Mouse (Mus musculus) midbrain, embryonic 11.5 days (tissue): ENCODE results near the gene Syne1. TPM values are rescaled to one million over a fixed set of nuclear protein-coding genes. Genes with fewer than 3 reads are reported as not detected.

Source experiments
- ATAC-seq: fragments of 200-750 bp; cut with Nextera tagmentation; 2 replicates; pipeline ENCODE4 v1.8.0; 2017; ENCODE audit warnings: moderate TSS enrichment, moderate library complexity; ENCODE audit not compliant: low FRiP score
- DNase-seq: peaks from one replicate; pipeline ENCODE4 v3.0.0; 2015; ENCODE audit warnings: low spot score; ENCODE audit errors: missing footprints
- H3K27ac ChIP-seq: fragments of 300-500 bp; sonication (generic); 2 replicates; pipeline ENCODE4 v1.5.1; 2014; ENCODE audit warnings: low read depth, low read length
- H3K27me3 ChIP-seq: fragments of 300-500 bp; sonication (generic); 2 replicates; pipeline ENCODE4 v1.6.1; 2014; ENCODE audit warnings: mild to moderate bottlenecking, low read length, moderate library complexity, mixed read lengths; ENCODE audit not compliant: control insufficient read depth, insufficient read depth
- H3K36me3 ChIP-seq: fragments of 300-500 bp; sonication (generic); 2 replicates; pipeline ENCODE4 v1.6.1; 2014; ENCODE audit warnings: mild to moderate bottlenecking, low read length, moderate library complexity, mixed read lengths; ENCODE audit not compliant: control insufficient read depth, insufficient read depth
- H3K4me1 ChIP-seq: fragments of 300-500 bp; sonication (generic); 2 replicates; pipeline ENCODE4 v1.6.1; 2014; ENCODE audit warnings: low read length; ENCODE audit not compliant: control insufficient read depth, insufficient read depth
- H3K4me2 ChIP-seq: fragments of 300-500 bp; sonication (generic); 2 replicates; pipeline ENCODE4 v1.6.1; 2014; ENCODE audit warnings: mild to moderate bottlenecking, moderate library complexity
- H3K4me3 ChIP-seq: fragments of 300-500 bp; sonication (generic); 2 replicates; pipeline ENCODE4 v1.5.1; 2014; ENCODE audit warnings: low read depth, low read length
- H3K9ac ChIP-seq: fragments of 300-500 bp; sonication (generic); 2 replicates; pipeline ENCODE4 v1.6.1; 2014; ENCODE audit warnings: low read length
- H3K9me3 ChIP-seq: fragments of 300-500 bp; sonication (generic); 2 replicates; pipeline ENCODE4 v1.6.1; 2016; ENCODE audit warnings: low read length; ENCODE audit not compliant: control insufficient read depth
- WGBS: fragments of 180-500 bp; shearing (Covaris S2); extraction: QIAGEN DNeasy Blood & Tissue Kit; methylation state at CpG from one replicate; pipeline ENCODE4 v1.1.7; 2014; 5-methylcytosine and 5-hydroxymethylcytosine counted together
- polyA plus RNA-seq: library from polyadenylated mRNA; unstranded; fragments of >200 nt; fragmentation: Nextera tagmentation; extraction: Ambion mirVana; gene quantifications from 2 replicates; pipeline ENCODE4 v1.2.1, GENCODE M21; 2014

Syne1 gene
- polyA plus RNA-seq, 1 experiment from 2014 or later: 2.9 TPM

GRCm38 (mm10) chr10:5234721-5235501 lies 316.4 kb downstream of the Syne1 start:
- ATAC-seq (no peak), DNase-seq (no peak)
- Histone ChIP-seq H3K4me2 (no peak overlapping the region), H3K36me3 (no peaks in the 10 kb centered on the region), H3K4me3 (no peak overlapping the region), H3K27me3 (no peaks in the 10 kb centered on the region), H3K4me1 (0 out of 2 replicates have a peak, but pooled peaks cover 3% of the 10 kb centered on the region), H3K27ac (no peak overlapping the region), H3K9ac (no peak overlapping the region), H3K9me3 (no peaks in the 10 kb centered on the region)
- 83% methylated on average over 9 of the region's 9 CpGs for WGBS

DNA sequence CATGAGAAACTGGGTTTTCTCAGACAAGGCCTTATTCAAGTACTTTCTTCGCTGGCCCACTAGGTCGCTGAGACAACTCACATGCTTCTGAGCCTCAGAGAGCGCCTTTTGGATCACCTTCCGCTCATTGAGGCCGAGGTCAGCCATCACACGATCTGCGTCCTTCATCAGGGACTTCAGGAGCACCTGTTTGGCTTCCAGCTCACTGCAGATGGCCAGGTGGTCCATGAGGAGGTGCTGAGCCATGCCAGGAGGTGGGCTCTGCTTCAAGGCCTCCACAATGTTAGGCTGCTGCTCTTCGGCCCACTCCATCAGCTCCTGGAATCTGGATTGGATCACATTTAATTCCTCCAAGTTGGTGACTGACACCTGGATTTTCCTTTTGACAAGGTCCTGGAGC lies 322.2 kb downstream of the Syne1 start:
- no peak overlapping the region for H3K4me2 ChIP-seq
- no peak overlapping the region for H3K27ac ChIP-seq
- no peak for ATAC-seq
- H3K27me3 ChIP-seq: no peaks in the 10 kb centered on the region
- no peaks in the 10 kb centered on the region for H3K36me3 ChIP-seq
- WGBS: 93% methylated on average over 8 of the region's 8 CpGs
- H3K9ac ChIP-seq: no peak overlapping the region
- no peak for DNase-seq
- H3K4me1 ChIP-seq: no peaks in the 10 kb centered on the region
- H3K9me3 ChIP-seq: no peaks in the 10 kb centered on the region
- H3K4me3 ChIP-seq: no peak overlapping the region

GRCm38 (mm10) chr10:5227395-5228076 lies 323.7 kb downstream of the Syne1 start:
- Histone ChIP-seq H3K4me3 (no peak overlapping the region), H3K36me3 (no peaks in the 10 kb centered on the region), H3K9ac (no peak overlapping the region), H3K27me3 (no peaks in the 10 kb centered on the region), H3K4me1 (no peaks in the 10 kb centered on the region), H3K4me2 (no peak overlapping the region), H3K9me3 (no peaks in the 10 kb centered on the region), H3K27ac (no peak overlapping the region)
- DNase-seq: no peak
- ATAC-seq: no peak
- WGBS: 82% methylated on average over 20 of the region's 20 CpGs

DNA sequence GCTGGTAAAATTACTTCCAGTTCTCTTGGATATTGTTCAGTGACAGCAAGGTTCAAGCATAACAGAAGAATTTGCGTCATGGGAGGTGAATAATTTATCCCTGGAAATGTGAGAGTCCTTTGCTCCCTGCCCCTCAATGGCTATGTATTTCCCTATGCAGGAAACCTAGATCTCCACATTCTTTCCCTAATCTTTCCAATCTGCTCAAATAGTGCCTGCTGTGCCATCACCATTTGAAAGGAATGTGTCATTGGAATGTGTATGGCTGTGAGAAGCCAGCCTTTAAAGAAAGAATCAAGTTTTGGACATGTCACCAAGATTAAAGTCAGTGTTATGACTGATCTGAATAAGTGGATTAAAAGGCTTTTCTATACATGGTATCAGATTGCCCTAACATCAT lies 335.3 kb downstream of the Syne1 start:
- no peak for DNase-seq
- no peak for ATAC-seq
- Histone ChIP-seq H3K27ac (no peak overlapping the region), H3K4me3 (no peak overlapping the region), H3K9ac (no peak overlapping the region), H3K27me3 (no peaks in the 10 kb centered on the region), H3K4me2 (no peak overlapping the region), H3K9me3 (no peaks in the 10 kb centered on the region), H3K4me1 (no peaks in the 10 kb centered on the region), H3K36me3 (no peaks in the 10 kb centered on the region)
- 27% methylated on average over 1 of the region's 1 CpGs for WGBS

GRCm38 (mm10) chr10:5207905-5208641 lies 343.2 kb downstream of the Syne1 start:
- Histone ChIP-seq H3K4me2 (no peak overlapping the region), H3K9me3 (no peaks in the 10 kb centered on the region), H3K4me1 (no peaks in the 10 kb centered on the region), H3K9ac (no peak overlapping the region), H3K27me3 (no peaks in the 10 kb centered on the region), H3K27ac (no peak overlapping the region), H3K36me3 (no peaks in the 10 kb centered on the region), H3K4me3 (no peak overlapping the region)
- no peak for DNase-seq
- 66% methylated on average over 7 of the region's 7 CpGs for WGBS
- ATAC-seq: no peak

- DNase-seq (no peak), ATAC-seq (no peak)
- Histone ChIP-seq H3K4me3 (no peak overlapping the region), H3K4me2 (no peak overlapping the region), H3K27ac (no peak overlapping the region), H3K27me3 (no peaks in the 10 kb centered on the region), H3K36me3 (no peaks in the 10 kb centered on the region), H3K4me1 (no peaks in the 10 kb centered on the region), H3K9me3 (no peaks in the 10 kb centered on the region), H3K9ac (no peak overlapping the region)
- 92% methylated on average over 3 of the region's 3 CpGs for WGBS
These were observed 345.3 kb downstream of the Syne1 start for GRCm38 (mm10) chr10:5205977-5206376.

- 89% methylated on average over 5 of the region's 5 CpGs for WGBS
- H3K27me3 ChIP-seq: no peaks in the 10 kb centered on the region
These were observed 345.7 kb downstream of the Syne1 start for GRCm38 (mm10) chr10:5205570-5205969.

GRCm38 (mm10) chr10:5203837-5204236 lies 347.4 kb downstream of the Syne1 start:
- WGBS: 82% methylated on average over 10 of the region's 10 CpGs
- no peak for DNase-seq
- ATAC-seq: peak; percentile 57; the same call in 1 of the 2 replicates

More at GRCm38 (mm10) chr10:5205570-5205969, 345.7 kb downstream of the Syne1 start:
- DNase-seq (no peak), ATAC-seq (no peak)
- H3K9me3 ChIP-seq: no peaks in the 10 kb centered on the region
- no peaks in the 10 kb centered on the region for H3K36me3 ChIP-seq
- H3K4me1 ChIP-seq: no peaks in the 10 kb centered on the region
- no peak overlapping the region for H3K27ac ChIP-seq
- H3K4me3 ChIP-seq: no peak overlapping the region
- no peak overlapping the region for H3K4me2 ChIP-seq
- no peak overlapping the region for H3K9ac ChIP-seq

DNA sequence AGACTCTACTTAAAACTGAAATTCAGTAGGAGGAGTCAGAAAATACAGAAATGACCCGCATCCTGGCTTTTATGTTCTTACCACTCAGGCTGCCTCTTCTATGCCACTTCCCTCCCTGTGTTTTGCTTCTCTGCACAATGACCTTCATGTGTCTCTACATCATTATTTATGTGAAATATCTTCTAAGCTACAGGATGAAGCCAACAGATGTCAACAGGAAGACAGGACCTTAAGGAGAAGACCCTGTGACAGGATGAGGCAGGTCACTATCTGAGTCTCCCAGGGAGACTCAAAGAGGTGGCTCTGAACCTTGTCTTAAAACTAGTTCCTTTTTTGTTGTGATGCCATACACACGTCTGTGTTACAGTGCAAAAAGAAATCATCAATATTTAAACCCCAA lies 353.9 kb downstream of the Syne1 start:
- no peak overlapping the region for H3K4me2 ChIP-seq
- H3K9ac ChIP-seq: no peak overlapping the region
- no peak for ATAC-seq
- no peak overlapping the region for H3K27ac ChIP-seq
- H3K9me3 ChIP-seq: no peaks in the 10 kb centered on the region
- no peak for DNase-seq
- H3K36me3 ChIP-seq: no peaks in the 10 kb centered on the region
- H3K4me1 ChIP-seq: peaks cover 3% of the 10 kb centered on the region
- 92% methylated on average over 2 of the region's 2 CpGs for WGBS
- H3K4me3 ChIP-seq: no peak overlapping the region
- H3K27me3 ChIP-seq: no peaks in the 10 kb centered on the region

More at GRCm38 (mm10) chr10:5203837-5204236, 347.4 kb downstream of the Syne1 start:
- no peak overlapping the region for H3K4me2 ChIP-seq
- H3K9me3 ChIP-seq: no peaks in the 10 kb centered on the region
- no peak overlapping the region for H3K4me3 ChIP-seq
- H3K36me3 ChIP-seq: no peaks in the 10 kb centered on the region
- no peaks in the 10 kb centered on the region for H3K4me1 ChIP-seq
- H3K27me3 ChIP-seq: no peaks in the 10 kb centered on the region
- H3K9ac ChIP-seq: no peak overlapping the region
- no peak overlapping the region for H3K27ac ChIP-seq
